Mouse (Mus musculus) gastrocnemius, postnatal 36 days (tissue): Measurements from ENCODE around the gene Fgfr2. TPM values are rescaled to one million over a fixed set of nuclear protein-coding genes. Genes with fewer than 3 reads are reported as not detected.

Experiments used
- DNase-seq, 2 experiments: peaks; one replicate each; pipeline ENCODE4 v3.0.0; 2022
- intact Hi-C: fragments of 180-260 bp; cut with DNase I; formaldehyde crosslinking; loops from one replicate; pipeline ENCODE4 v1.15.1; 2025
- total RNA-seq, 2 experiments: library from RNA; stranded (reverse); gene quantifications; 2 replicates each; pipeline ENCODE4 v1.2.3; 2021

The Fgfr2 gene
- total RNA-seq, 2 experiments from 2014 or later = 0.28 to 0.49 TPM

- intact Hi-C loops = no loop called here
- DNase-seq = no peak
Measured at GRCm38 (mm10) chr7:132393014-132393406, 730.1 kb downstream of the Fgfr2 start.

- intact Hi-C loops = no loop called here
- no peak for DNase-seq
Measured at GRCm38 (mm10) chr7:132392233-132393013, 730.7 kb downstream of the Fgfr2 start.

- no peak for DNase-seq
- intact Hi-C loops = no loop called here
Measured at GRCm38 (mm10) chr7:132389473-132389872, 733.7 kb downstream of the Fgfr2 start.

- DNase-seq = no peak
- intact Hi-C loops = no loop called here
Measured at GRCm38 (mm10) chr7:132387507-132387906, 735.6 kb downstream of the Fgfr2 start.

GRCm38 (mm10) chr7:132386316-132386715 is 736.8 kb downstream of the Fgfr2 start:
- no peak for DNase-seq
- intact Hi-C loops = no loop called here

- intact Hi-C loops = no loop called here
- DNase-seq = no peak
Measured at GRCm38 (mm10) chr7:132385456-132386130, 737.6 kb downstream of the Fgfr2 start.

GRCm38 (mm10) chr7:132384736-132385455 is 738.3 kb downstream of the Fgfr2 start:
- intact Hi-C loops = no loop called here
- DNase-seq = no peak

GRCm38 (mm10) chr7:132380634-132381336 is 742.4 kb downstream of the Fgfr2 start:
- intact Hi-C loops = no loop called here

GRCm38 (mm10) chr7:132377913-132378312 is 745.2 kb downstream of the Fgfr2 start:
- no peak for DNase-seq
- intact Hi-C loops = no loop called here

More at GRCm38 (mm10) chr7:132380634-132381336, 742.4 kb downstream of the Fgfr2 start:
- DNase-seq = no peak

GRCm38 (mm10) chr7:132373594-132374378 is 749.4 kb downstream of the Fgfr2 start:
- intact Hi-C loops = no loop called here
- DNase-seq = no peak

GRCm38 (mm10) chr7:132372752-132373513 is 750.2 kb downstream of the Fgfr2 start:
- intact Hi-C loops = no loop called here
- DNase-seq = no peak

- no peak for DNase-seq
- intact Hi-C loops = no loop called here
Measured at GRCm38 (mm10) chr7:132371832-132372231, 751.3 kb downstream of the Fgfr2 start.

GRCm38 (mm10) chr7:132369784-132370183 is 753.4 kb downstream of the Fgfr2 start:
- no peak for DNase-seq
- intact Hi-C loops = no loop called here

GRCm38 (mm10) chr7:132368859-132369258 is 754.3 kb downstream of the Fgfr2 start:
- intact Hi-C loops = no loop called here

GRCm38 (mm10) chr7:132367344-132367743 is 755.8 kb downstream of the Fgfr2 start:
- intact Hi-C loops = no loop called here
- DNase-seq = no peak

More at GRCm38 (mm10) chr7:132368859-132369258, 754.3 kb downstream of the Fgfr2 start:
- no peak for DNase-seq

- intact Hi-C loops = no loop called here
- DNase-seq = no peak
Measured at GRCm38 (mm10) chr7:132365703-132366384, 757.3 kb downstream of the Fgfr2 start.

GRCm38 (mm10) chr7:132365111-132365510 is 758.0 kb downstream of the Fgfr2 start:
- intact Hi-C loops = no loop called here

GRCm38 (mm10) chr7:132364506-132364905 is 758.6 kb downstream of the Fgfr2 start:
- intact Hi-C loops = no loop called here
- DNase-seq = no peak

More at GRCm38 (mm10) chr7:132365111-132365510, 758.0 kb downstream of the Fgfr2 start:
- no peak for DNase-seq
